Mouse (Mus musculus): ENCODE measurements at regions not wholly inside any gene's neighbourhood (a gene's known extent, or its start where the extent isn't known, plus 50 kb on each side); places are given as distances from the start of the nearest gene placed in this dataset.

DNA sequence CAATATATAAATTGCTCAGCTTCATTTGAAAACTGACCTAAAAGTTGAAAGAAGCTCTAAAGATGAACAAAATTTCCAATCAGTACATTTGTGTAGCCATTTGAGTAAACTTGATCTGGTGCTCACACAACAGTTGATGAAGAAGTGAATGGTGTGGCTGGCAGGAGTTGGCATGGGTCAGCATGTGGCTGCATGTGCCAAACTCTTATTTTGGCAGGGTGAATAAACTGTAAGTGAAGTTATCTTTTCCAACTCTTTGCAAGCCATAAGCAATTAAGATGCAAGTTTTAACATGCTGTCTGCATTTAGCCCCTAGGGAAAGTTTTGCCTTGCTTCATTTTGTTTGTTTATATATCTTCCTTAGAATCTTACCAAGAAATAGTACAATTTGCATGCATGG, 291.0 kb upstream of the Thbs1 start:
- no peak for DNase-seq (ENCODE audit: low spot score)

DNA sequence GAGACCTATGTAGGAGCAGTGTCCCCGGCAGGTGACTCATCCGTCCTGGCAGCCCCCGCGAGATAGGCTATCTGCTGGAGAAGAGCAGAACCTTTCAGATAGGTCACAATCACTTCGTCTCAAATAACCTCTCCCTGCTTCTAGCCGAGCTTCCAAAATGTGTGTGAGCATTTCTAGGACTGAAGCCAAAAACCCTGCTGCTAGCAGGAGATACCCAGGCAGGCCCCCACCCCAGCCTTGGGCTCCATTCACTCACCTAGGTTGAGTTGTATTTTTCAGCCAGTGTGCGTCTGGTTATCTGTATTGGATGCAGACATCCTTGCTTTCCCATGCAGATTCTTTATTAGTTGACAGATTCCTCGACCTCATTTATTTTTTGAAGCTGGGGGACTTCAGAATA, 286.6 kb upstream of the Thbs1 start:
- DNase-seq (ENCODE audit: low spot score): no peak

DNA sequence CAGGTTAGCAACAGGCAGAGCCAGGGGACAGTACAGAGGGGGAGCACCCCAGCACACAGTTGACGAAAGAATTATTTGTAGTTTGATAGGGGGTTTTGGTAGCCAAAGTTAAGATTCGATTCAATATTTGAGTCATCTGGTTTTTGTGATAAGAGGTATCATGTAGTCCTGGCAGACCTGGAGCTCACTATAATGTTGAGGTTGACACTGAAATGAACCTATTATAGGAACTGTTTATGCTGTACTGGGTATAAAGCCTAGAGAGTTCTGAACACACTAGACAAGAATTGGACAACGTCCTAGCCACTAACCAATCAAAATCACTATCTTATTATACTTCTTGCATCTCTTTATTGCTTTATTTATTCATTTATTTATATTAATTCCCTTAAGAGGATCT, 284.4 kb upstream of the Thbs1 start:
- DNase-seq (ENCODE audit: low spot score): no peak

DNA sequence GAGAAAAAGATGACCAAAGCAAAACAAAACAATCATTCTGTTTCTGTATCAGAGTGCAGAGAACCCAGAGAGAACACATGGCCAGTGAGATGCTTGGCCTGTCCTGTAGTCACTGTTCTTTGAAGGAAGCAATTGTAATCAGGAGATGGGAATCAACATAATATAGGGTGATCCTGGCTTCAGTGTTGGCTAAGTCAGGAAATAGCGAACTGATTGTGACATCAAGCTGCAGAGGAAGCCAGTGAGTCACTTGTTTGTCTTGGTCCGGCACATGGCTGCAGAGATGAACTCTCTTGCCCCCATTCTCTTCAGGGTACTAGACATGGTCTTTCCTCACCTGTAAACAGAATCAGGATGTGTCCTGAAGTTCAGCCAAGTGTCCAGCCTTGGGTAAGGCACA, 273.3 kb upstream of the Thbs1 start:
- no peak for DNase-seq (ENCODE audit: low spot score)

DNA sequence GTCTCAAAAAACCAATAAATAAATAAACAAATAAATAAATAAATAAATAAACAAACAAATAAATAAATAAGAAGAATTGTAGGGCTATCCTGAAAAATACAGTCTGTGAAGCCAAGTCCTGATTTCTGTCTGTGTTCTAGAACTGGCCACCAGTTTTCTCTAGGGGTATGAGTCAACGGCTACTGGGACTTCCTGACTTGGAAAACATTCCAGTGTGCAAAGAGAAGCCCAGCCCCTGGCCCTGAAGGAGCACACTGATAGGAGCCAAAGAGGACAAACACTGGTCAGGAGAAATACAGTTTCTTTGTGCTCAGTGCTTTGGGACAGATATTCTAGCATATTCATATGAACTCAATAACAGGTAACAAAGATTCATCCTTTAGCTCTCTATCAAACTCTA, 271.3 kb upstream of the Thbs1 start:
- DNase-seq (ENCODE audit: low spot score): no peak

DNA sequence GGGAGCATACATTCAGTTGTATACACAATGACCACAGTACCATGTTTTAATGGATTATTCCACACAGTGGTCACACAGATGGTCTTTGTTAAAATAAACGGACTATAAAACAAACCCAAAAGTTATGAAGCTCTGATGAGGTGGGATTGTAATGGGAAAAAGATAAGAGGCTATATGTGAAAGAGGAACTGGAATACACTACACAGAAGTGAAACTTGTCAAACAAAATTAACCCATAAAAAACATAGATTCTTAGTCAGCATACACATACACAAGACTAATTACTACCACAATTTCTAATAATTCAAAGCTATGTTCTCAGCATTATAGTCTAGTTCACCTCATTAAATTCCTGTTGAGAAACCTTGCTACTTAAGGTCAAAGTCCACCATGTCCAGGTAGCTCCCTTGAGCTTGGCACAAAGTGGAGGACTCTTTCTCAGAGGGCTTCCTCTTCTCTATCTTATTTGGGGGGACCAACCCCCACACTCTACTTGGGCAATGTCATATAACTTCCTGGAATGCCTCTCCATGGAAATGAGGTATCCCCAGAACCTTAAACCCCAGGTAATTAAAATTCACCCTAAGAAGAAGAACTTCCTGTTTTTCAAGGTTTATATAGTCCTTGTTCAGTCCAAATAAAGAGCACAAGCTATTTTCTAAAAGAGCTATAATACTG, 269.2 kb upstream of the Thbs1 start:
- DNase-seq (ENCODE audit: low spot score): no peak

DNA sequence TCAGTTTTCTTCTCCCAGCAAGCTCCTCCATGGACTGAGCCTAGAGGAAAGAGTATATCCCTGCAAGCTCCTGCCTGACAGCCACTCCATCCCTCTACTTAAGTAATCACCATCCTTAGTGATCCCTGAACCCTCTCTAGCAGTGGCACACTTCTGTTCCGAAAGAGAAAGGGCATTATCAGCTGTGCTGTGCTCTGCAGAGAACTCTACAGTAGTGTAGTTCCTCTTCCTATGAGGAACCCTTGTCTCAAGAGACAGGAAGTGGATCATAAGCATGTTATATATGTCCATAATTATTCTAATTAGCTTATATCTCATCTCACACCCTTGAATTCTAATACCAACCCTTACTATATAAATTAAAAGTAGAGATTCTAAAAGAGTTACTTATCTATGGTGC, 259.2 kb upstream of the Thbs1 start:
- DNase-seq (ENCODE audit: low spot score): no peak

DNA sequence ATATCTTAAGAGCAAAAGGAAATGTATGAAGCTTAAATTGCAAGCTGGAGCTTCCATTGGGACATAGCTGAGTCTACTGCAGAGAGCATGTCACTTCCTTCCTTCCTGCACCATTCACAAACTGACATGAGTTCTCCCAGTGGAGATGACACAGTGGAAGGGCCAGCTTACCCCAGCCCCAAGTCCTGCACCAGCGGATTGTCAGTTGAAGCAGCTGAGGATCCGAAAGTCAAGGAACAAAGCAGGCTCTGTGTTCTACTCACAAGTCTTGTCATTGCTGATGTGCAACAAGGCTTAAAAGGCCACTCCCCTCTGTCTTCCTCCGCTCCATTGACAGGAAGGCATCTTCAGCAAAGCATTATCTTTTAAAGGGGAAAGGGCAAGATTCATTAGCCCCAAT, 249.4 kb upstream of the Thbs1 start:
- no peak for DNase-seq (ENCODE audit: low spot score)

DNA sequence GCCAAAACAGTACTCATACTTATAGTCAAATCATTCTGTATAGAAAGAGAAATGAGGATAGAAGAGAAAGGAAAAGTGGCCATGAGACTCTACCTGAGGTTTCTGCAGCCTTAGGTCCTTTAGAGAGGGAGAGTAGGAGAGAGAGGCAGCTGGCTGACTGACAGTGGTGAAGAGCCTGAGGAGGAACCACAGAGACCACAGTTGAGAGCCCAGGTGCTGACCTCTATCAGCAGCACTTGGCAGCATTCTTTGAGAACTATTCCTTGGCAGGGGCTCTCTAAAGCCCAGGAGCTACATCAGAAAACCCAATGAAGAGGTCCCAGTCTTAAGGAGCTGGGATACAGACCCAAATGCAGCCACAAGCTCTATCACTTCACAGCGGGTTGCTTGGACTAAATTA, 246.6 kb upstream of the Thbs1 start:
- no peak for DNase-seq (ENCODE audit: low spot score)

DNA sequence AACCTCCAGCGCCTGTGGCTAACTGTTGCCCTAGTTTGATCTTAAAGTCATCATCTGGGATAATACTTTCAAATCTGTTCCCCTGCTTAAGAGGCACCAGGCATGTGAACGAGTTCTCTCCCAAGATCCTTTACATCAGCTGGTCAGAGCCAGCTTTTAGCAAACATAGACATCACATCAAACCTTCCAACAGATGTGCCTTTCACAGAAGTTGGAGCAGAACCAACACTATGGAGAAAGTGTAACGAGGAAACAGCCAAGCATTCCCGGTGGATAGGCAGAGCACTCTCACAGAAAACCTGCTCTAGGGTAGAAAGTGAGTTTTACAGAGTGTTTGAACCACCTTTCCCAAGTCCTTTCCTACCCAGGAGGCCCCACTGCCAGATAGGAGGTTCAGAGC, 244.7 kb upstream of the Thbs1 start:
- no peak for DNase-seq (ENCODE audit: low spot score)

DNA sequence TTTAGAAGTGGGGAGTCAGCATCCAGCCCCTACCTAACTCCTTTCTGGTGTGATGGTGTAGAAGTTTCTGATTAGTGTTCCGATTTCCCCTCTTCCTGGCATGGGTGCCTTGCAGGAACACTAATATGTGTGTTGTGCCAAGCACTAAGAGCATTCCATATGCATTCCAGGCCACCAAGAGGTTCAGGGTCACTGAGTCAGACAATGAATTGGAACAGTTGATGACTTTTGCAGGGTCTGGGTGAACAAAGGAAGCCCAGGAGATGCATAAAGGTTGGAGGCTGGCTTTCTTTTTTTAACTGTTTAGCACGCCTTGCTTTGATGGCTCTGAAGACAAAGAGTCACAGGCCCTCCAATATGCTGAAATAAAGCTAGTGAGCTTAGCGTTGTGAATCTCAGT, 244.3 kb upstream of the Thbs1 start:
- DNase-seq (ENCODE audit: low spot score): no peak

DNA sequence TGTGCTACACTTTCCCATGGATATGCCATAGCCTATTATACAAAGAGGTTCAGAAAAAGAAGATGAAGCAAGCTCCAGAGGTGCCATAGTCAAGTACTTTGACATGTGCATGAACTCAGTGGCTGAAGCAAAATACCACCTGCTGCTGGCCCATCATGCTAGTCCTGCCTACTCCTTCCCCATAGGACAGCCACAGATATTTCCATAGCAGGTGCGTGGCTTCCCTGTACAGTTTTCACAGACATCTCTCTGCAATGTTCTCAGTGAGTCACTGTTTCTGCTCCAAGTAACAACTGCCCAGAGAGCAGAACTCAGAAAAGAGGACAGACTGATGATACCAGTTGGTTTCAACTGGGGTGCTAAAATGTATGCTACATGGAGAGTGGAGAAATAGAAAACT, 242.8 kb upstream of the Thbs1 start:
- no peak for DNase-seq (ENCODE audit: low spot score)

DNA sequence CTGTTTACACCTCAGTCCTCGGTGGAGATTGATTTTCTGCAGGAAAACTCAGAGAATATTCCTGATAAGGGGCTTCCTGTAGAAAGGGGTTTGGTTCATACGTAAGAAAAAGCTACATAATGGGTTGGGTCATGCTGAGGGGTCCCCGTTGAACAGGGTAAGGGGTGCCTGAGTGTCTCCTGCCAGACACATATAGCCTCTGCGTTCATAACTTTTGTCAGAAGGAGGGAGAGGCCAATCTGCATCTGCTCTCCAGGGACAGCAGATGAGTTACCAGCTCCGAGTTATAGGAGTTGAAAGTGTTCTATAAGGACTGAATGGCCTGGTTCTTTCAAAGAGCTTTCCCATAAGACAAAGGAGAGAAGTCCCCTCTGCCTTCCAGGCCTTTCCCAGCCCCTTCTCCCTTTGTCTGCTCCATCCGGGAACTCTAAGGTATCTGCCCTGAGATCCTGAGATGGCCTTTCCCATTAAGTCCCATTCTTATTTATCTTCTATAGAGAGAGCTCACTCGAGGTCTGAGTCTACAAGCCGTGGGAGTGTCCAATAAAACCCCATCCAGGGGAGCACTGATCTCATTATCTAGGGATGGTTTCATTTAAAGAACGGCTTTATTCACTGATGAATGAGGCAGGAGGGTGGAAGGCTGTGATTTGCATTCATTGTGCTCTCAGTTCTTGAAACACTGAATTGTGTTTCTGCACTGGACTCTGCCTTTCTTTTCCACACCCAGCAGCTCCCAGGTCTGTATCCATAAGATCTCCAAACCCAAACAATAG, 240.0 kb upstream of the Thbs1 start:
- no peak for DNase-seq (ENCODE audit: low spot score)

DNA sequence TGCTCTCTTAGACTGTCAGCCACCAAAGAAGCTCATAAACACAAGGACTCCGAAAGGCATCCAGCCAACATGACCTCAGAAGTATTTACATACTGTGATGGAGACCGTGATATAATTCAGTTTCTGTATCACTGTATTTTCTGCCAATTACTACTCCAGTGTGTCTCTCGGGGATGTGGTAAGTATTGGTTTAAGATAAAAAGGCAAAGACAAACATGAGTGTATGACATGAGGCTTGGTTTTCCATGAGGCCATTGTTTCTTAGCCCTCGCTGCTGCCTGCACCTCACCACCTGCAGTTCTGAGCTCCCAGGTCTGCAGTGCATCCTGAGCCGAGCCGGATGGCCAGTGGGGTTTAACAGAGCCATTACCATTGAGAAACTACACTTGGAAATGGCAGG, 233.9 kb upstream of the Thbs1 start:
- no peak for DNase-seq (ENCODE audit: low spot score)

DNA sequence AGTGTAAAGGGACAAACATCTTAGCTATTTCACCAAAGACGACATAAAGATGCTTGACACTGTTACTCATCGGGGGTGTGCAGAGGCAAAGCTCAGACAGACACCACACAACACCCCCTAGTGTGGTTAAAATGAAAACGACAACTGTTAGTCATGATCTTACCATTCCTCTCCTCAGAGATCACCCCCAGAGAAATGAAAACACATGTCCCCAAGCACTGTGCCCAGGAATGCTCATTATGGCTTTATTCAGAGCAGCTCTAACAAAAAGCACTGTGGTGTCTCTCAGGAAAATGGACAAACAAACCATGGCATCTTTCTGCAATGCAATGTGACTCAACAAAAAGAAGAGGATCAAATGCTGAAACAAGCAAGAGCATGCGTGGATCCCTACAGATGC, 229.5 kb upstream of the Thbs1 start:
- DNase-seq (ENCODE audit: low spot score): no peak

DNA sequence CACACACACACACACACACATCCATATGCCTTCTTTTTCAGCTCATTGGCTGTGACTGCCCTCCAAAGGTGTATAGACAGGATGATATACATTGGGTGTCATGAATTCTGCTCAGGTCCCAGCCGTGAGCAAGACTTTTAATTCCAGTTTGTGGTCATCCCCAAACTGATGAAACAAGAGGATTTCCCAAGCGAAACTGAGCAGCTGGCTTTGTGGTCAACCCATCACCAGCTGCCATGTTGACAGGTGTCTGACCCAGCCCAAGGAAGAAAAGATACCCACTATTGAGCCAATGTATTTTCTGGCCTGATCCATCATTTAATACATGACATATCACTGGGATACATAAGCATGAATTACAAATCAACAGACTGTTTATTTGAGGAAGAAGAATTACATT, 228.8 kb upstream of the Thbs1 start:
- DNase-seq (ENCODE audit: low spot score): no peak

DNA sequence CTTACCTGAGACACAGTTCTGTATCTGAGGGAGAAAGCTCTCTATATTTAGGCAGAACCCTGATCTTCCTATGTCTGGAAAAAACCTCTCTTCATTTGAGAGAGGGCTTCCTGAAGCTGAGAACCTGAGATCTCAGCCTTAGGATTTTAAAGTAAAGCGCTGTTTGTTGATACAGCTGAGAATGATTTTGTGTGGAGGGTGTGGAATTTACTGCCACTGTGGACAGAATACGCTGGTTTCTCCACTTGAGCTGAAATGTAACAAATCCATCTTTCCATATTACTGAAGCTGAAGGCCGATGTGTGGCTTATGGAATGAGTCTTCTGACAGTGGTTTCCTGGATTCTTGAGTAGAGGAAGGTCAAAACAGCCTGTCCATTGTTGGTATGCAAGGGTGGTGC, 225.2 kb upstream of the Thbs1 start:
- DNase-seq (ENCODE audit: low spot score): no peak

DNA sequence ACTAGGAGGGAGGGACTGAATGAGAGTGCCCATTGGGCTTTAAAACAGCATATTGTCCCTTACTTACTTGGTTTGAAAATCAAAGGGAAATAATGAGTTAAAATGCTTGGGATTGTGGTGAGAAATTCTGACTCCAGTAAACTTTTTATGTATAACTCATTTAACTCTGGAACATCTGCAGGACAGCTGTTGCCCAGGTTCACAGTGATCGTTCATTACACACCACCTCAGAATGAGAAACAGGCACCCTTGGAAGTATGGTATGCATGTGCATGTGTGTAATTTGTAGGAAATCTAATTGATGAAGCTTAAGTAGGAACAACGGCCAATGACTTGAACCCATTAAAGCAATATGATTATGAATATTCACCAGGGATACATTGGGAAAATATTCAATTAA, 210.4 kb upstream of the Thbs1 start:
- DNase-seq (ENCODE audit: low spot score): no peak

DNA sequence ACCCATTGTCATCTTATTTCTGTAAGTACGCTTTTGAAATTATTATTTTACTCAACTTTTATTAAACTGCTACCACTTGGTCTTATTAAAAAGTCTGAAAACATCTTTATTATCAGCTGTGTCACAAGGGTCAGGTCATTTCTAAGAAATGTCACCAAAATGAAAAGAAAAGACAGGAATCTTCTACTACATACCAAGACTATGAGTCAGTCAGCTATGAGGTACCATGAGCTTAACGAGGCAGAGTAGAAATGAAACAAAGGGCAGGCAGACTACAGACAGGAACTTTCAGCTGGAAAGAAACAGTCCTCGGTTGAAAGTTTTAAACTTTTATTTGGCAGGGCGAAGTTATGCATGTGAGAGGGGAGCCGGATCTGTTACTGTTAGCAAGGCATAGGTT, 208.8 kb upstream of the Thbs1 start:
- DNase-seq (ENCODE audit: low spot score): no peak

DNA sequence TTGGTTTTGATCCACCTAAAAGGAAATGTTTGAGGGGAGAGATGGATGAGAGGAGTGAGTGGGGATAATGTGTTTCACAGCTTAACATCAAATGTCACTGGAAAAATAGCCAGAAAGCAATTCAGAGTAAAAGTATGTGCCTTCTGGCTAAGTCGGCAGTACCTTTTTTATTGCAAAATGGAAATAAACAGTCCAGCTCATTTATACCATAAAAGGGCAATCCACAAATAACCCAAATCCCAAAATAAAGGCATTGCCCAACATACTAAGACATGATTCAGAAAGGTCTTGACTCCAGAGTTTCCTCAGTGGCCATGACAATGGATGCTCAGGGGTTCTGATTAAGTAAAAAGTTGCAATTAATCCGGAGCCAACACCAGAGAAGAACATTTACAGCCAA, 208.0 kb upstream of the Thbs1 start:
- DNase-seq (ENCODE audit: low spot score): no peak

DNA sequence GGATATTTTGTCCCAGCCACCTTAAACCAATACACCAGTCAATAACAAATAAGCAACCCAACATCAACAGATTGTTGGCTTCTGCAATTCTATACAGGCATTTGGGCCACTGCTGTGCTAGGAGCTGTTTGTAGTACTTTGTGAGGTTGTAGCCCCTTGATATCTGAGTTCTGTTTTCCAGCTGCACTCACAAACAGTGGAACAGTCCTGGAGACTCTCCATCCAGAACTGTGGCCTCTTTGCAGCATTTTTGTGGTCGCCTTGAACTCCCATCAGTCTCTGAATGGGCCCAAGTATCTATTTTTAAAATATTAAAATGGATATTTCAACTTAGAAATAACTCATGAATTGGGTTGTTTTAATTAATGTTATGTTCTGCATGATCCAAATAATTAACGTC, 205.2 kb upstream of the Thbs1 start:
- no peak for DNase-seq (ENCODE audit: low spot score)

DNA sequence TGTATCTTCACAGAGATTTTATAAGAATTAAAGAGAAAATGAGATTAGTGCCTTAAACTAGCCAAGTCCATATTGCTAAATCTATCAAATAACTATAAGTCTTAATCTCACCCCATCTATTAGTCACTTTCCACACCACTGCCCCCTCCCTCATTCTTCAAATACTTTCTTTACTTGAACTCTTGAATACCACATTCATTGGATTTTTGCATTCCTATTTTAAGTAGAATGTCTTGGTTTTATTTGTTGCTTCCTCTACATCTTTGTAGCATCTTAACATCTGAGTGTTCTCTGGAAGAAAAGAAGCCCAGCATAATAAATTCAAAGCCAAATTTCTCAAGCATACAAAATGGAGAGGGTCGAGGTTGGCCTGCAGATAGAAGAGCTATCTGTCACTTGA, 200.9 kb upstream of the Thbs1 start:
- no peak for DNase-seq (ENCODE audit: low spot score)

DNA sequence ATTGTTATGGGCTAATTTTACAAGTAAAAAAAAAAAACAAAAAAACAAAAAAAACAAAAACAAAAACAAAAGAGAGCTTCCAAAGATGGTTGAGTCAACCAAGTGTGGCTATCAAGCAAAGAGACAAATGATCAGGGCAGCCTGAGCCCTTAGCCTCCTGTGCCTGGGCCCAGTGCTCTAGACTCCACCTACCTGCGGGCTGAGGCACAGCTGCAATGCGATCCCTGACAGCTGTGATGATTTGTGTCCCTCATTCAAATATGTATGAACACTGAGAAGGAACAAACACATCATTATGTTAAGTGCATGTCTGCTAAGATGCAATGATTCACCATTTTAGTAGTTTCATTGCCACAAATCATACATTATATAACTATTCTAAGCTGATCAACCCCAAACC, 199.0 kb upstream of the Thbs1 start:
- no peak for DNase-seq (ENCODE audit: low spot score)

DNA sequence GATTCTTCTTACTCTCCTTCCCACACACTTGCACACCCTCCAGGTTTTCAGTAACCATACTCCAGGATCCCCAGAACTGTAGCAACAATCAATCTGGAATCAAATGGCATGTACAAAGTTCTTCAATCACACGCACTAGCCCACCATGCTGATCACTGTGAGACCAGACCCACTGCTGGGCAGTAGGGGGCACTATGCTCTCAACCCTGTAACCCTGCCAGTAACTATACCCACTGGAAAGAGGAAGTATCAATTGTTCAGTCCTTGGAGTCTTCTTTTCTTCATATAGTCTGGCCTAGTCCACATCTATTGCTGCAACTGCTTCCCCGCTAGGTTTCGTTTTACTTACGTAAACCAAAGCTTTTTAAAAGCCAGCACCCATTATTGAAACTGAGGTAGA, 197.8 kb upstream of the Thbs1 start:
- DNase-seq (ENCODE audit: low spot score): no peak
